In the genomic region with DNA sequence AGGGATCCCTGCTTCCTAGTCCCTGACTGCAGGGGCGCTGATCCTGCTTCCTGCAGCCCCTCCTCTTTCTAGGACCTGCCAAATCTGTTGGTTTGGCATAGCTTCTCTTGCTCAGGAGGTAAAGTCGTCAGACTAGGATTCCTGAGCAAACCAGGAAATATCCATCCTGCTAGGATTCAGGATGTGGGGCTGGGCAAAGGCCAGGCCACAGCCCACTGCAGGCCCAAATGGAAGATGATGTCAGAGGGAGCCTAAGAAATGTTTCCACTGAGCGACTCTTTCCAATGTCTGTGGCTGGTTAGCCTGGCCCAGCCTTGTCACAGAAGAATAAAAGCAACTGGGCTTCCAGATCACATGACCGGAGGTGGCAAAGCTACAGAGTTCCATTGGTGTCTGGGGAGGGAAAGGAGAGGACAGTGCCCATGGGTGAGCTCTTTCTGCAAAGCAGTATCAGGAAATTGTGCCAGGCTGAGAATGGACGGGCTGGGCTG, we compare ENCODE assay signal across 10 mouse cellular contexts. TPM values are rescaled to one million over a fixed set of nuclear protein-coding genes. Genes with fewer than 3 reads are reported as not detected.
DNase-seq lines count a peak whose midpoint lies in the region; ATAC-seq and TF ChIP-seq lines count a peak whose summit lies in the region.
"Had no signal": no experiment of that assay in that cellular context is flagged by ENCODE, and none has a peak within 500 bp of the region (broad histone marks: within the 10 kb centered on the region; RNA-seq: fewer than 3 reads in every experiment).

No protein-coding gene starts in this region.

- WGBS in heart, postnatal 0 days, result 31% methylated on average over 5 of the region's 5 CpGs
- 46% methylated on average over 5 of the region's 5 CpGs for WGBS in midbrain, embryonic 11.5 days

- no peaks in the 10 kb centered on the region for H3K36me3 ChIP-seq in heart, postnatal 0 days (replicated peaks; ENCODE audit: control insufficient read depth, insufficient read depth, low read length)
- no peaks in the 10 kb centered on the region for H3K36me3 ChIP-seq in midbrain, embryonic 11.5 days (ENCODE audit: control insufficient read depth, insufficient read depth, low read length)

- no peak for TF ChIP-seq POLR2A in brain, embryonic 14.5 days (IDR thresholded peaks at IDR 0.05; ENCODE audit: borderline replicate concordance, extremely low read depth, insufficient read depth, insufficient read length, poor library complexity, severe bottlenecking)

- no peak overlapping the region for H3K4me2 ChIP-seq in heart, postnatal 0 days (ENCODE audit: low read depth, low read length)
- H3K4me2 ChIP-seq in midbrain, embryonic 11.5 days, result no peak overlapping the region
- H3K4me2 ChIP-seq: liver, embryonic 11.5 days had no signal

- intact Hi-C loops in gastrocnemius, adult 2 months (cut with DNase I), result no loop called here

- peak; percentile 47 for DNase-seq in gastrocnemius, adult 2 months
- DNase-seq in gastrocnemius, postnatal 4 days (ENCODE audit: low spot score in 2 of 2), result no peak
- DNase-seq in brain, embryonic 14.5 days (ENCODE audit: low read depth), result peak; percentile 63
- peak; percentile 83 for DNase-seq in heart, postnatal 0 days (ENCODE audit: low spot score)
- peak; percentile 64 for DNase-seq in lung, postnatal 10 days
- DNase-seq in frontal cortex, postnatal 36 days (ENCODE audit: low spot score in 2 of 2), result no peak
- DNase-seq in midbrain, embryonic 11.5 days (ENCODE audit: low spot score, missing footprints), result no peak
- DNase-seq in layer of hippocampus, postnatal 10 days (ENCODE audit: low spot score in 2 of 2), result no peak

- H3K9ac ChIP-seq in heart, postnatal 0 days (replicated peaks; ENCODE audit: low read depth, low read length), result 0 out of 2 replicates have a peak overlapping the region, but pooled peaks have one; percentile 13
- H3K9ac ChIP-seq in midbrain, embryonic 11.5 days (ENCODE audit: low read length), result no peak overlapping the region

- H3K4me3 ChIP-seq in gastrocnemius, adult 2 months, result peak overlapping the region; percentile 2; the same call in 1 of the 2 replicates
- H3K4me3 ChIP-seq in heart, postnatal 0 days (ENCODE audit: low read depth, low read length), result no peak overlapping the region
- no peak overlapping the region for H3K4me3 ChIP-seq in midbrain, embryonic 11.5 days (ENCODE audit: low read depth, low read length)
- H3K4me3 ChIP-seq: erythroblast, embryonic 14.5 days had no signal

- no peak for TF ChIP-seq EP300 in heart, postnatal 0 days (IDR thresholded peaks at IDR 0.05; ENCODE audit: low read depth)

- H3K27ac ChIP-seq in gastrocnemius, adult 2 months, result peak overlapping the region; percentile 79
- peak overlapping the region; percentile 86 for H3K27ac ChIP-seq in heart, postnatal 0 days (ENCODE audit: low read depth)
- H3K27ac ChIP-seq in midbrain, embryonic 11.5 days (ENCODE audit: low read depth, low read length), result no peak overlapping the region

- peak; percentile 82 for ATAC-seq in heart, postnatal 0 days (ENCODE audit: insufficient read depth, low read depth)
- no peak for ATAC-seq in midbrain, embryonic 11.5 days (ENCODE audit: low FRiP score)

- H3K27me3 ChIP-seq in heart, postnatal 0 days (ENCODE audit: control insufficient read depth, insufficient read depth, low read length), result no peaks in the 10 kb centered on the region
- no peaks in the 10 kb centered on the region for H3K27me3 ChIP-seq in midbrain, embryonic 11.5 days (ENCODE audit: control insufficient read depth, insufficient read depth, low read length)

- H3K4me1 ChIP-seq in heart, postnatal 0 days (ENCODE audit: control insufficient read depth, insufficient read depth), result peaks cover 22% of the 10 kb centered on the region
- H3K4me1 ChIP-seq in midbrain, embryonic 11.5 days (ENCODE audit: control insufficient read depth, insufficient read depth, low read length), result no peaks in the 10 kb centered on the region

- no peak for TF ChIP-seq CTCF in gastrocnemius, adult 2 months (IDR thresholded peaks at IDR 0.05)
- no peak for TF ChIP-seq CTCF in brain, embryonic 14.5 days (IDR thresholded peaks at IDR 0.05; ENCODE audit: borderline replicate concordance, extremely low read depth, insufficient read depth, insufficient read length)
- no peak for TF ChIP-seq CTCF in heart, postnatal 0 days (IDR thresholded peaks at IDR 0.05; ENCODE audit: low read depth)

- no peaks in the 10 kb centered on the region for H3K9me3 ChIP-seq in heart, postnatal 0 days (replicated peaks; ENCODE audit: control insufficient read depth, low read length)
- H3K9me3 ChIP-seq in midbrain, embryonic 11.5 days (ENCODE audit: control insufficient read depth, low read length), result no peaks in the 10 kb centered on the region

RNA-seq across cellular contexts. Expression of a gene that starts 7.0 kb away (rescaled TPM):
- total RNA-seq in gastrocnemius, adult 2 months (2021), result 1 to 10 TPM in 1 of 2 experiments, under 1 TPM in 1; 0.36 to 1.7 TPM
- 1 to 10 TPM; 4.0 TPM for total RNA-seq in gastrocnemius, postnatal 4 days (2021)
- 2.4 and 3.6 TPM in 2 replicates for polyA plus RNA-seq in brain, embryonic 14.5 days (2012; rRNA removed)
- 1.9 and 3.1 TPM in 2 replicates for total RNA-seq in heart, postnatal 0 days (2014; rRNA removed; ENCODE audit: low replicate concordance)
- 2.0 TPM in 2 replicates for polyA plus RNA-seq in heart, postnatal 0 days (2015; fragmentation: Nextera tagmentation; extraction: Ambion mirVana)
- polyA plus RNA-seq in midbrain, embryonic 11.5 days (2014; fragmentation: Nextera tagmentation; extraction: Ambion mirVana), result 7.1 and 8.3 TPM in 2 replicates
- 1 to 10 TPM; 1.7 to 2.1 TPM for total RNA-seq in layer of hippocampus, postnatal 10 days (2021)

RNA-seq across cellular contexts. Expression of a gene that starts 29.7 kb away (rescaled TPM):
- 10 to 100 TPM; 14.2 to 15.1 TPM for total RNA-seq in gastrocnemius, adult 2 months (2021)
- 10 to 100 TPM; 43.3 to 49.6 TPM for total RNA-seq in gastrocnemius, postnatal 4 days (2021)
- polyA plus RNA-seq in brain, embryonic 14.5 days (2012; rRNA removed), result 120 and 132 TPM in 2 replicates
- 43.3 and 46.6 TPM in 2 replicates for total RNA-seq in heart, postnatal 0 days (2014; rRNA removed; ENCODE audit: low replicate concordance)
- 59.2 and 62.2 TPM in 2 replicates for polyA plus RNA-seq in heart, postnatal 0 days (2015; fragmentation: Nextera tagmentation; extraction: Ambion mirVana)
- 173 and 183 TPM in 2 replicates for polyA plus RNA-seq in midbrain, embryonic 11.5 days (2014; fragmentation: Nextera tagmentation; extraction: Ambion mirVana)
- total RNA-seq in layer of hippocampus, postnatal 10 days (2021), result 10 to 100 TPM; 89.8 to 90.7 TPM

RNA-seq across cellular contexts. Expression of a gene that starts 57.5 kb away (rescaled TPM):
- 10 to 100 TPM; 19.4 to 22.9 TPM for total RNA-seq in gastrocnemius, adult 2 months (2021)
- total RNA-seq in gastrocnemius, postnatal 4 days (2021), result 10 to 100 TPM; 25.2 to 25.6 TPM
- polyA plus RNA-seq in brain, embryonic 14.5 days (2012; rRNA removed), result 54.3 and 68.5 TPM in 2 replicates
- 17.2 and 34.8 TPM in 2 replicates for total RNA-seq in heart, postnatal 0 days (2014; rRNA removed; ENCODE audit: low replicate concordance)
- 4.1 and 5.2 TPM in 2 replicates for polyA plus RNA-seq in heart, postnatal 0 days (2015; fragmentation: Nextera tagmentation; extraction: Ambion mirVana)
- polyA plus RNA-seq in midbrain, embryonic 11.5 days (2014; fragmentation: Nextera tagmentation; extraction: Ambion mirVana), result 13.6 and 18.7 TPM in 2 replicates
- 100 to 1,000 TPM; 115 to 118 TPM for total RNA-seq in layer of hippocampus, postnatal 10 days (2021)

RNA-seq across cellular contexts. Expression of a gene that starts 57.7 kb away (rescaled TPM):
- total RNA-seq in gastrocnemius, adult 2 months (2021), result under 1 TPM in 1 of 2 experiments, not detected in 1; 0.06 TPM
- under 1 TPM; 0.02 to 0.10 TPM for total RNA-seq in gastrocnemius, postnatal 4 days (2021)
- 0.14 and 0.15 TPM in 2 replicates for polyA plus RNA-seq in brain, embryonic 14.5 days (2012; rRNA removed)
- 0.23 TPM in 1 of 2 replicates, not detected in the other for total RNA-seq in heart, postnatal 0 days (2014; rRNA removed; ENCODE audit: low replicate concordance)
- not detected in 2 replicates for polyA plus RNA-seq in heart, postnatal 0 days (2015; fragmentation: Nextera tagmentation; extraction: Ambion mirVana)
- polyA plus RNA-seq in midbrain, embryonic 11.5 days (2014; fragmentation: Nextera tagmentation; extraction: Ambion mirVana), result 0.08 and 0.14 TPM in 2 replicates
- total RNA-seq in layer of hippocampus, postnatal 10 days (2021), result under 1 TPM in 1 of 2 experiments, not detected in 1; 0.18 TPM
- polyA plus RNA-seq: erythroblast, embryonic 14.5 days; liver, embryonic 11.5 days had no signal

Comparison
In these comparisons a context has a peak if more than half of its experiments do, and no peak if none do; other contexts are left out.
1. DNase-seq: peak in gastrocnemius, adult 2 months (single experiment), brain, embryonic 14.5 days (single experiment), heart, postnatal 0 days (single experiment) and lung, postnatal 10 days (single experiment); none in gastrocnemius, postnatal 4 days (0 of 2), frontal cortex, postnatal 36 days (0 of 2), midbrain, embryonic 11.5 days (single experiment) and layer of hippocampus, postnatal 10 days (0 of 2).